Comparison of ENCODE assay signal across 13 mouse cellular contexts in the genomic region with DNA sequence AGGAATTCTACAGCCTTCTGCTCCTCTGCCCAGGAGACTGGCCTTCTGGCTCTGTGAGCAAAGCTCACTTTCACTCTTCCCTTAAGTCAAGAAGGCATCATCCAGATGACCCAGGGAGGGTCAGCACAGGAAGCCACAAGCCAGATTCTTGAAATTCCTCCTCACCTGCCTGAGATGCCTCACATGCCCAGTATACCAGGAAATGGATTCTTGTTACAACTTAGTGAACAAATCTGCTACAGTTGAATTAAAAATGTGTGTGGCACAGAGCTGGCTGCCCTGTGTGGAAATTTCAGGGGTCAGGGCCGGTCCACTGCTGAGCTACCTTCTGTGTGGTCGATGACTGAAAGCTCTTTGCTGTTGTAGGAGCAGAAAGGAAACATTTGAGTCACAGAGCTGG. TPM values are rescaled to one million over a fixed set of nuclear protein-coding genes. Genes with fewer than 3 reads are reported as not detected.
DNase-seq lines count a peak whose midpoint lies in the region; TF ChIP-seq lines count a peak whose summit lies in the region.
"Had no signal": no experiment of that assay in that cellular context is flagged by ENCODE, and none has a peak within 500 bp of the region (broad histone marks: within the 10 kb centered on the region; RNA-seq: fewer than 3 reads in every experiment).

No protein-coding gene starts in this region.

- no peak for TF ChIP-seq POLR2A in lung, adult 2 months (IDR thresholded peaks at IDR 0.05; ENCODE audit: borderline replicate concordance, extremely low read depth, low read depth, low read length)

- H3K4me1 ChIP-seq in lung, adult 2 months (ENCODE audit: control insufficient read depth, insufficient read depth, low read length), result peaks cover 4% of the 10 kb centered on the region; the same call in 1 of the 2 replicates
- H3K4me1 ChIP-seq: hindbrain, embryonic 15.5 days; megakaryocyte, embryonic 14.5 days had no signal

- no peak overlapping the region for H3K4me3 ChIP-seq in lung, adult 2 months (replicated peaks; ENCODE audit: extremely low read depth, low read depth, low read length)
- H3K4me3 ChIP-seq: heart, embryonic 12.5 days; hindbrain, embryonic 15.5 days; megakaryocyte, embryonic 14.5 days had no signal

- no peak for TF ChIP-seq CTCF in lung, adult 2 months (IDR thresholded peaks at IDR 0.05; ENCODE audit: insufficient read depth, low read length)

- 53% methylated on average over 2 of the region's 2 CpGs for WGBS in lung, adult 2 months

- DNase-seq in lung, adult 2 months, result peak; percentile 23
- DNase-seq in lung, postnatal 14 days, result no peak
- peak; percentile 19 for DNase-seq in embryo, embryonic 9.5 days (ENCODE audit: extremely low spot score)
- DNase-seq in kidney, postnatal 10 days, result peak; percentile 31
- DNase-seq in thymus, postnatal 0 days (ENCODE audit: low spot score), result no peak
- no peak for DNase-seq in cerebellum, adult 11-12 months
- no peak for DNase-seq in adrenal gland, postnatal 25 days

RNA-seq across cellular contexts. Expression of gene Gm7168, which starts 27.4 kb away (rescaled TPM):
- polyA plus RNA-seq in lung, adult 2 months (2012; rRNA removed), result 0.07 TPM in 1 of 2 replicates, not detected in the other
- not detected in 2 replicates for polyA plus RNA-seq in thymus, postnatal 0 days (2015; fragmentation: Nextera tagmentation; extraction: Ambion mirVana)
- total RNA-seq in adrenal gland, postnatal 25 days (2021), result not detected in 2 replicates
- total RNA-seq: common myeloid progenitor, adult 5-6 weeks; liver, adult 2 months had no signal
- polyA plus RNA-seq: heart, embryonic 12.5 days; hindbrain, embryonic 15.5 days; liver, adult 2 months; spleen, adult 2 months had no signal

Comparison
In these comparisons a context has a peak if more than half of its experiments do, and no peak if none do; other contexts are left out.
1. DNase-seq: peak in lung, adult 2 months (single experiment), embryo, embryonic 9.5 days (single experiment) and kidney, postnatal 10 days (single experiment); none in lung, postnatal 14 days (single experiment), thymus, postnatal 0 days (single experiment), cerebellum, adult 11-12 months (single experiment) and adrenal gland, postnatal 25 days (single experiment).